Mouse (Mus musculus): ENCODE data around the gene Golgb1. TPM values are rescaled to one million over a fixed set of nuclear protein-coding genes. Genes with fewer than 3 reads are reported as not detected.

The Golgb1 gene
- polyA plus RNA-seq, 1 experiment: 36.2 TPM

- peaks cover 2% of the 10 kb centered on the region for H3K36me3 ChIP-seq (ENCODE audit: control insufficient read depth, insufficient read depth, low read length)
- H3K27ac ChIP-seq (ENCODE audit: insufficient read depth, low read depth, low read length): no peak overlapping the region
- H3K4me1 ChIP-seq (ENCODE audit: control insufficient read depth, insufficient read depth, low read length): no peaks in the 10 kb centered on the region
- H3K27me3 ChIP-seq (replicated peaks; ENCODE audit: control insufficient read depth, insufficient read depth, low read length): no peaks in the 10 kb centered on the region
- 93% methylated on average over 3 of the region's 3 CpGs for WGBS
- TF ChIP-seq POLR2A (IDR thresholded peaks at IDR 0.05; ENCODE audit: low read depth, low read length) (no peak), CTCF (conservative IDR thresholded peaks at IDR 0.05; ENCODE audit: insufficient read depth, insufficient read length, low read depth, low read length) (no peak)
- no peak for DNase-seq
- H3K4me3 ChIP-seq (ENCODE audit: insufficient read depth, low read depth, low read length): no peak overlapping the region
Observed at GRCm38 (mm10) chr16:36890559-36890958, 15.6 kb downstream of the Golgb1 start.

DNA sequence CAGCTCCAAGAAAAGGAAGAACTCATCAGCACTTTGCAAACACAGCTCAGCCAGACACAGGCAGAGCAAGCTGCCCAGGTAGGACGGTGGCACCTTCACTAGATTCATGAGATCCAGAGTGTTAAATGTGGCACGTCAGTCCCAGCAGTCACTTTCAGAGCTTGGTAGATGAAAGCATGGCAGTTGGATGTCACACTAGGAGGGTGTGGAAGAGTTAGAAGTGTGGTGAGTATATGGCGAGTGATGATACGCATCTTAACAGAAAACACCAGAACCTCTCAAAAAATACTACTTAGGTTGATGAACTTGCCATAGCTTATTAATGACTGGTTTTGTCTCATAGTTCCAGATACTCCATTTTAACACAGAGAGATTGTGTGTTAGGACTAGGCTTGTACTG is 16.5 kb downstream of the Golgb1 start:
- TF ChIP-seq CTCF (conservative IDR thresholded peaks at IDR 0.05; ENCODE audit: insufficient read depth, insufficient read length, low read depth, low read length) (no peak), POLR2A (IDR thresholded peaks at IDR 0.05; ENCODE audit: low read depth, low read length) (no peak)
- no peak for DNase-seq
- H3K4me3 ChIP-seq (ENCODE audit: insufficient read depth, low read depth, low read length): no peak overlapping the region
- 92% methylated on average over 4 of the region's 4 CpGs for WGBS
- H3K36me3 ChIP-seq (ENCODE audit: control insufficient read depth, insufficient read depth, low read length): peaks cover 2% of the 10 kb centered on the region
- no peaks in the 10 kb centered on the region for H3K4me1 ChIP-seq (ENCODE audit: control insufficient read depth, insufficient read depth, low read length)
- no peak overlapping the region for H3K27ac ChIP-seq (ENCODE audit: insufficient read depth, low read depth, low read length)
- no peaks in the 10 kb centered on the region for H3K27me3 ChIP-seq (replicated peaks; ENCODE audit: control insufficient read depth, insufficient read depth, low read length)

DNA sequence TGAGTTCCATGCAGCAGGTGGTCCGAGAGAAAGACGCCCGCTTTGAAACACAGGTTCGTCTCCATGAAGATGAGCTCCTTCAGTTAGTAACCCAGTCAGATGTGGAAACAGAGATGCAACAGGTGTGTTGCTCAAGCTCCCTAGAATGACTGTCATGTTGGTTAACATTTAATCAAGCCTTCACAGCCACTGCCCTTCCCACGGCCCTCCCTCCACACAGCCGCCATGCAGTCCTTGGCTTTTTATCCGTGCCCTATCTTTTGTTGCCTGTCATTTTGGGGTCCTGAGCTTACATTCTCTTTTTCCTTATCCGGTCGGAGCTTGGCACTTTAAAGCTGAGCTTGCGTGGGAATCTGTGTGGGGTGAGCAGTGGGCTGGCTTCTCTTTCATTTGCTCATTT is 18.4 kb downstream of the Golgb1 start:
- H3K4me3 ChIP-seq (ENCODE audit: insufficient read depth, low read depth, low read length): no peak overlapping the region
- peak; percentile 5 for DNase-seq
- 70% methylated on average over 10 of the region's 10 CpGs for WGBS

GRCm38 (mm10) chr16:36896712-36897111 is 21.8 kb downstream of the Golgb1 start:
- TF ChIP-seq POLR2A (IDR thresholded peaks at IDR 0.05; ENCODE audit: low read depth, low read length) (no peak), CTCF (conservative IDR thresholded peaks at IDR 0.05; ENCODE audit: insufficient read depth, insufficient read length, low read depth, low read length) (no peak)
- WGBS: 96% methylated on average over 6 of the region's 6 CpGs
- peaks cover 4% of the 10 kb centered on the region for H3K36me3 ChIP-seq (ENCODE audit: control insufficient read depth, insufficient read depth, low read length)
- no peak for DNase-seq
- no peaks in the 10 kb centered on the region for H3K27me3 ChIP-seq (replicated peaks; ENCODE audit: control insufficient read depth, insufficient read depth, low read length)
- no peak overlapping the region for H3K4me3 ChIP-seq (ENCODE audit: insufficient read depth, low read depth, low read length)
- H3K27ac ChIP-seq (ENCODE audit: insufficient read depth, low read depth, low read length): no peak overlapping the region
- H3K4me1 ChIP-seq (ENCODE audit: control insufficient read depth, insufficient read depth, low read length): no peaks in the 10 kb centered on the region

More for the DNA sequence above, 18.4 kb downstream of the Golgb1 start:
- H3K27ac ChIP-seq (ENCODE audit: insufficient read depth, low read depth, low read length): no peak overlapping the region
- no peaks in the 10 kb centered on the region for H3K4me1 ChIP-seq (ENCODE audit: control insufficient read depth, insufficient read depth, low read length)
- no peak for TF ChIP-seq POLR2A (IDR thresholded peaks at IDR 0.05; ENCODE audit: low read depth, low read length)
- TF ChIP-seq CTCF (conservative IDR thresholded peaks at IDR 0.05; ENCODE audit: insufficient read depth, insufficient read length, low read depth, low read length): no peak
- H3K36me3 ChIP-seq (ENCODE audit: control insufficient read depth, insufficient read depth, low read length): peaks cover 4% of the 10 kb centered on the region
- no peaks in the 10 kb centered on the region for H3K27me3 ChIP-seq (replicated peaks; ENCODE audit: control insufficient read depth, insufficient read depth, low read length)

GRCm38 (mm10) chr16:36903156-36903555 is 28.2 kb downstream of the Golgb1 start:
- Histone ChIP-seq H3K4me3 (ENCODE audit: insufficient read depth, low read depth, low read length) (no peak overlapping the region), H3K4me1 (ENCODE audit: control insufficient read depth, insufficient read depth, low read length) (no peaks in the 10 kb centered on the region), H3K36me3 (ENCODE audit: control insufficient read depth, insufficient read depth, low read length) (peaks cover 14% of the 10 kb centered on the region), H3K27me3 (replicated peaks; ENCODE audit: control insufficient read depth, insufficient read depth, low read length) (no peaks in the 10 kb centered on the region), H3K27ac (ENCODE audit: insufficient read depth, low read depth, low read length) (no peak overlapping the region)
- TF ChIP-seq POLR2A (IDR thresholded peaks at IDR 0.05; ENCODE audit: low read depth, low read length) (no peak), CTCF (conservative IDR thresholded peaks at IDR 0.05; ENCODE audit: insufficient read depth, insufficient read length, low read depth, low read length) (no peak)
- WGBS: 86% methylated on average over 5 of the region's 5 CpGs
- DNase-seq: no peak

- Histone ChIP-seq H3K27ac (ENCODE audit: insufficient read depth, low read depth, low read length) (no peak overlapping the region), H3K27me3 (replicated peaks; ENCODE audit: control insufficient read depth, insufficient read depth, low read length) (no peaks in the 10 kb centered on the region), H3K36me3 (ENCODE audit: control insufficient read depth, insufficient read depth, low read length) (peaks cover 6% of the 10 kb centered on the region), H3K4me3 (ENCODE audit: insufficient read depth, low read depth, low read length) (no peak overlapping the region), H3K4me1 (ENCODE audit: control insufficient read depth, insufficient read depth, low read length) (peaks cover 3% of the 10 kb centered on the region; the same call in 1 of the 2 replicates)
- DNase-seq: no peak
- WGBS: 79% methylated on average over 10 of the region's 10 CpGs
- TF ChIP-seq CTCF (conservative IDR thresholded peaks at IDR 0.05; ENCODE audit: insufficient read depth, insufficient read length, low read depth, low read length) (no peak), POLR2A (IDR thresholded peaks at IDR 0.05; ENCODE audit: low read depth, low read length) (no peak)
Observed at GRCm38 (mm10) chr16:36911909-36912308, 37.0 kb downstream of the Golgb1 start.

GRCm38 (mm10) chr16:36912311-36912710 is 37.4 kb downstream of the Golgb1 start:
- DNase-seq: no peak
- H3K27me3 ChIP-seq (replicated peaks; ENCODE audit: control insufficient read depth, insufficient read depth, low read length): no peaks in the 10 kb centered on the region
- 88% methylated on average over 13 of the region's 13 CpGs for WGBS
- H3K4me3 ChIP-seq (ENCODE audit: insufficient read depth, low read depth, low read length): no peak overlapping the region
- no peak overlapping the region for H3K27ac ChIP-seq (ENCODE audit: insufficient read depth, low read depth, low read length)
- peaks cover 3% of the 10 kb centered on the region; the same call in 1 of the 2 replicates for H3K4me1 ChIP-seq (ENCODE audit: control insufficient read depth, insufficient read depth, low read length)
- TF ChIP-seq POLR2A (IDR thresholded peaks at IDR 0.05; ENCODE audit: low read depth, low read length) (no peak), CTCF (conservative IDR thresholded peaks at IDR 0.05; ENCODE audit: insufficient read depth, insufficient read length, low read depth, low read length) (no peak)
- H3K36me3 ChIP-seq (ENCODE audit: control insufficient read depth, insufficient read depth, low read length): peaks cover 6% of the 10 kb centered on the region

Measured in kidney, adult 2 months (tissue).